Mouse (Mus musculus): ENCODE data around the gene Ramp3. TPM values are rescaled to one million over a fixed set of nuclear protein-coding genes. Genes with fewer than 3 reads are reported as not detected.

Gene Ramp3
- polyA plus RNA-seq, 1 experiment from 2014 or later = 4.7 TPM

GRCm38 (mm10) chr11:6661206-6661605 lies 2.9 kb downstream of the Ramp3 start:
- H3K9ac ChIP-seq (ENCODE audit: low read length) = no peak overlapping the region
- no peaks in the 10 kb centered on the region for H3K27me3 ChIP-seq (ENCODE audit: control insufficient read depth, insufficient read depth, low read length)
- no peak overlapping the region for H3K27ac ChIP-seq (ENCODE audit: low read depth, low read length)
- DNase-seq (ENCODE audit: low spot score, missing footprints) = no peak
- no peak for ATAC-seq (ENCODE audit: low FRiP score)
- 0 out of 2 replicates have a peak, but pooled peaks cover 4% of the 10 kb centered on the region for H3K4me1 ChIP-seq (ENCODE audit: control insufficient read depth, insufficient read depth, low read length)
- WGBS = 75% methylated on average over 14 of the region's 14 CpGs
- no peaks in the 10 kb centered on the region for H3K9me3 ChIP-seq (ENCODE audit: control insufficient read depth, low read length)
- no peak overlapping the region for H3K4me3 ChIP-seq (ENCODE audit: low read depth, low read length)
- no peaks in the 10 kb centered on the region for H3K36me3 ChIP-seq (ENCODE audit: control insufficient read depth, insufficient read depth, low read length)
- no peak overlapping the region for H3K4me2 ChIP-seq

GRCm38 (mm10) chr11:6666634-6667033 lies 8.3 kb downstream of the Ramp3 start:
- H3K9ac ChIP-seq (ENCODE audit: low read length) = no peak overlapping the region
- no peaks in the 10 kb centered on the region for H3K9me3 ChIP-seq (ENCODE audit: control insufficient read depth, low read length)
- 93% methylated on average over 2 of the region's 2 CpGs for whole genome bisulfite sequencing
- no peak for DNase-seq (ENCODE audit: low spot score, missing footprints)
- no peaks in the 10 kb centered on the region for H3K36me3 ChIP-seq (ENCODE audit: control insufficient read depth, insufficient read depth, low read length)
- H3K4me3 ChIP-seq (ENCODE audit: low read depth, low read length) = no peak overlapping the region
- H3K4me2 ChIP-seq = no peak overlapping the region
- no peaks in the 10 kb centered on the region for H3K4me1 ChIP-seq (ENCODE audit: control insufficient read depth, insufficient read depth, low read length)
- H3K27me3 ChIP-seq (ENCODE audit: control insufficient read depth, insufficient read depth, low read length) = no peaks in the 10 kb centered on the region
- H3K27ac ChIP-seq (ENCODE audit: low read depth, low read length) = no peak overlapping the region
- no peak for ATAC-seq (ENCODE audit: low FRiP score)

- no peaks in the 10 kb centered on the region for H3K9me3 ChIP-seq (ENCODE audit: control insufficient read depth, low read length)
- DNase-seq (ENCODE audit: low spot score, missing footprints) (no peak), ATAC-seq (ENCODE audit: low FRiP score) (no peak)
- H3K4me1 ChIP-seq (ENCODE audit: control insufficient read depth, insufficient read depth, low read length) = no peaks in the 10 kb centered on the region
- H3K9ac ChIP-seq (ENCODE audit: low read length) = no peak overlapping the region
- H3K27me3 ChIP-seq (ENCODE audit: control insufficient read depth, insufficient read depth, low read length) = no peaks in the 10 kb centered on the region
- no peaks in the 10 kb centered on the region for H3K36me3 ChIP-seq (ENCODE audit: control insufficient read depth, insufficient read depth, low read length)
- H3K4me2 ChIP-seq = no peak overlapping the region
- 47% methylated on average over 9 of the region's 9 CpGs for WGBS
- H3K4me3 ChIP-seq (ENCODE audit: low read depth, low read length) = no peak overlapping the region
- H3K27ac ChIP-seq (ENCODE audit: low read depth, low read length) = no peak overlapping the region
These were observed 10.7 kb downstream of the Ramp3 start for GRCm38 (mm10) chr11:6669041-6669440.

- H3K4me2 ChIP-seq = no peak overlapping the region
- H3K9ac ChIP-seq (ENCODE audit: low read length) = no peak overlapping the region
- no peaks in the 10 kb centered on the region for H3K27me3 ChIP-seq (ENCODE audit: control insufficient read depth, insufficient read depth, low read length)
- no peak for DNase-seq (ENCODE audit: low spot score, missing footprints)
- H3K4me3 ChIP-seq (ENCODE audit: low read depth, low read length) = no peak overlapping the region
- 47% methylated on average over 2 of the region's 2 CpGs for WGBS
- no peak overlapping the region for H3K27ac ChIP-seq (ENCODE audit: low read depth, low read length)
- no peaks in the 10 kb centered on the region for H3K9me3 ChIP-seq (ENCODE audit: control insufficient read depth, low read length)
- no peak for ATAC-seq (ENCODE audit: low FRiP score)
- H3K4me1 ChIP-seq (ENCODE audit: control insufficient read depth, insufficient read depth, low read length) = no peaks in the 10 kb centered on the region
- no peaks in the 10 kb centered on the region for H3K36me3 ChIP-seq (ENCODE audit: control insufficient read depth, insufficient read depth, low read length)
These were observed 11.7 kb downstream of the Ramp3 start for GRCm38 (mm10) chr11:6670044-6670443.

GRCm38 (mm10) chr11:6670826-6671225 lies 12.5 kb downstream of the Ramp3 start:
- ATAC-seq (ENCODE audit: low FRiP score) (no peak), DNase-seq (ENCODE audit: low spot score, missing footprints) (no peak)
- H3K4me2 ChIP-seq = no peak overlapping the region
- H3K36me3 ChIP-seq (ENCODE audit: control insufficient read depth, insufficient read depth, low read length) = no peaks in the 10 kb centered on the region
- 82% methylated on average over 4 of the region's 4 CpGs for WGBS
- H3K4me3 ChIP-seq (ENCODE audit: low read depth, low read length) = no peak overlapping the region
- no peaks in the 10 kb centered on the region for H3K27me3 ChIP-seq (ENCODE audit: control insufficient read depth, insufficient read depth, low read length)
- no peak overlapping the region for H3K27ac ChIP-seq (ENCODE audit: low read depth, low read length)
- no peaks in the 10 kb centered on the region for H3K9me3 ChIP-seq (ENCODE audit: control insufficient read depth, low read length)
- no peak overlapping the region for H3K9ac ChIP-seq (ENCODE audit: low read length)
- H3K4me1 ChIP-seq (ENCODE audit: control insufficient read depth, insufficient read depth, low read length) = no peaks in the 10 kb centered on the region

- ATAC-seq (ENCODE audit: low FRiP score) = no peak
- no peak overlapping the region for H3K4me3 ChIP-seq (ENCODE audit: low read depth, low read length)
- 90% methylated on average over 9 of the region's 9 CpGs for WGBS
These were observed 16.4 kb downstream of the Ramp3 start for GRCm38 (mm10) chr11:6674701-6675100.

GRCm38 (mm10) chr11:6675402-6675801 lies 17.1 kb downstream of the Ramp3 start:
- Histone ChIP-seq H3K27me3 (ENCODE audit: control insufficient read depth, insufficient read depth, low read length) (no peaks in the 10 kb centered on the region), H3K4me3 (ENCODE audit: low read depth, low read length) (no peak overlapping the region), H3K36me3 (ENCODE audit: control insufficient read depth, insufficient read depth, low read length) (no peaks in the 10 kb centered on the region), H3K27ac (ENCODE audit: low read depth, low read length) (no peak overlapping the region), H3K9me3 (ENCODE audit: control insufficient read depth, low read length) (no peaks in the 10 kb centered on the region), H3K4me1 (ENCODE audit: control insufficient read depth, insufficient read depth, low read length) (no peaks in the 10 kb centered on the region), H3K9ac (ENCODE audit: low read length) (no peak overlapping the region), H3K4me2 (no peak overlapping the region)
- DNase-seq (ENCODE audit: low spot score, missing footprints) = no peak
- ATAC-seq (ENCODE audit: low FRiP score) = no peak
- 78% methylated on average over 7 of the region's 7 CpGs for WGBS

More at GRCm38 (mm10) chr11:6674701-6675100, 16.4 kb downstream of the Ramp3 start:
- Histone ChIP-seq H3K4me1 (ENCODE audit: control insufficient read depth, insufficient read depth, low read length) (no peaks in the 10 kb centered on the region), H3K4me2 (no peak overlapping the region), H3K36me3 (ENCODE audit: control insufficient read depth, insufficient read depth, low read length) (no peaks in the 10 kb centered on the region), H3K27me3 (ENCODE audit: control insufficient read depth, insufficient read depth, low read length) (no peaks in the 10 kb centered on the region), H3K27ac (ENCODE audit: low read depth, low read length) (no peak overlapping the region), H3K9me3 (ENCODE audit: control insufficient read depth, low read length) (no peaks in the 10 kb centered on the region), H3K9ac (ENCODE audit: low read length) (no peak overlapping the region)
- no peak for DNase-seq (ENCODE audit: low spot score, missing footprints)

- DNase-seq (ENCODE audit: low spot score, missing footprints) = no peak
- H3K36me3 ChIP-seq (ENCODE audit: control insufficient read depth, insufficient read depth, low read length) = no peaks in the 10 kb centered on the region
- 88% methylated on average over 9 of the region's 9 CpGs for WGBS
- ATAC-seq (ENCODE audit: low FRiP score) = no peak
- no peaks in the 10 kb centered on the region for H3K9me3 ChIP-seq (ENCODE audit: control insufficient read depth, low read length)
- H3K27ac ChIP-seq (ENCODE audit: low read depth, low read length) = no peak overlapping the region
- no peaks in the 10 kb centered on the region for H3K27me3 ChIP-seq (ENCODE audit: control insufficient read depth, insufficient read depth, low read length)
- no peaks in the 10 kb centered on the region for H3K4me1 ChIP-seq (ENCODE audit: control insufficient read depth, insufficient read depth, low read length)
- no peak overlapping the region for H3K4me2 ChIP-seq
- no peak overlapping the region for H3K4me3 ChIP-seq (ENCODE audit: low read depth, low read length)
- H3K9ac ChIP-seq (ENCODE audit: low read length) = no peak overlapping the region
These were observed 18.3 kb downstream of the Ramp3 start for GRCm38 (mm10) chr11:6676641-6677040.

GRCm38 (mm10) chr11:6677530-6677929 lies 19.2 kb downstream of the Ramp3 start:
- H3K4me1 ChIP-seq (ENCODE audit: control insufficient read depth, insufficient read depth, low read length) = no peaks in the 10 kb centered on the region
- no peak overlapping the region for H3K4me2 ChIP-seq
- H3K27me3 ChIP-seq (ENCODE audit: control insufficient read depth, insufficient read depth, low read length) = no peaks in the 10 kb centered on the region
- DNase-seq (ENCODE audit: low spot score, missing footprints) (no peak), ATAC-seq (ENCODE audit: low FRiP score) (peak; percentile 74)
- H3K36me3 ChIP-seq (ENCODE audit: control insufficient read depth, insufficient read depth, low read length) = no peaks in the 10 kb centered on the region
- 14% methylated on average over 7 of the region's 7 CpGs for WGBS
- H3K9ac ChIP-seq (ENCODE audit: low read length) = no peak overlapping the region
- no peaks in the 10 kb centered on the region for H3K9me3 ChIP-seq (ENCODE audit: control insufficient read depth, low read length)
- H3K4me3 ChIP-seq (ENCODE audit: low read depth, low read length) = no peak overlapping the region
- H3K27ac ChIP-seq (ENCODE audit: low read depth, low read length) = no peak overlapping the region
